Mouse (Mus musculus) G1E (cell line): ENCODE measurements around the gene Hhex. TPM values are rescaled to one million over a fixed set of nuclear protein-coding genes. Genes with fewer than 3 reads are reported as not detected.
A peak's percentile ranks its signal among the peaks of the same experiment; 100 is the strongest.

Source experiments
- ATAC-seq: 2 replicates; pipeline ENCODE4 v1.8.0; 2016; ENCODE audit warnings: mild to moderate bottlenecking; ENCODE audit not compliant: insufficient number of reproducible peaks, poor library complexity, low FRiP score, severe bottlenecking; ENCODE audit errors: extremely low read depth
- DNase-seq: peaks from one replicate; pipeline ENCODE4 v3.0.0; 2012; ENCODE audit warnings: low spot score
- H3K27me3 ChIP-seq: 2 replicates; pipeline ENCODE4 v1.6.1; 2012; ENCODE audit warnings: mild to moderate bottlenecking, low read length, inconsistent platforms; ENCODE audit not compliant: insufficient read depth
- H3K36me3 ChIP-seq: replicated peaks from 2 replicates; pipeline ENCODE3; 2012; ENCODE audit warnings: mild to moderate bottlenecking, inconsistent platforms
- H3K4me1 ChIP-seq: 2 replicates; pipeline ENCODE4 v1.6.1; 2012; ENCODE audit warnings: low read depth, low read length, inconsistent platforms, mixed read lengths; ENCODE audit not compliant: insufficient read depth
- H3K4me3 ChIP-seq: 2 replicates; pipeline ENCODE4 v1.5.1; 2012; ENCODE audit warnings: low read depth, mild to moderate bottlenecking, inconsistent platforms, low read length, moderate library complexity, mixed read lengths
- H3K9me3 ChIP-seq: replicated peaks from 2 replicates; pipeline ENCODE4 v1.6.1; 2012; ENCODE audit warnings: inconsistent platforms
- CTCF ChIP-seq: IDR thresholded peaks from 2 replicates; pipeline ENCODE4 v1.5.1; 2012; ENCODE audit warnings: low read depth, low read length, inconsistent platforms, mixed read lengths
- GATA1 ChIP-seq: IDR thresholded peaks from 2 replicates; pipeline ENCODE4 v1.6.1; 2012; ENCODE audit warnings: borderline replicate concordance, low read length, inconsistent platforms, mixed read lengths
- GATA2 ChIP-seq: IDR thresholded peaks from 2 replicates; pipeline ENCODE4 v1.6.1; 2012; ENCODE audit warnings: low read depth, low read length, inconsistent platforms, borderline replicate concordance
- POLR2AphosphoS5 ChIP-seq: IDR thresholded peaks from 2 replicates; pipeline ENCODE4 v1.6.1; 2012; ENCODE audit warnings: low read depth, low read length, inconsistent platforms; ENCODE audit not compliant: insufficient replicate concordance
- TAL1 ChIP-seq: conservative IDR thresholded peaks from 2 replicates; pipeline ENCODE4 v1.6.1; 2012; ENCODE audit warnings: low read depth, low read length, inconsistent platforms, mixed read lengths
- polyA plus RNA-seq: library from polyadenylated mRNA; stranded (reverse); fragments of >175 nt; gene quantifications from 2 replicates; pipeline ENCODE4 v1.2.3, GENCODE M21; 2012
- total RNA-seq, 2 experiments: library from RNA; stranded (forward) in 1 of 2; stranded (reverse) in 1 of 2; fragments of 200-1000 nt in 1 of 2; fragments of >200 nt in 1 of 2; fragmentation: Nextera tagmentation in 1 of 2; gene quantifications; 2 replicates each; pipeline ENCODE4 v1.2.3; 2014 to 2017

Hhex gene
- total and polyA plus RNA-seq, 3 experiments: 45.2 to 214 (median 74.0) TPM

DNA sequence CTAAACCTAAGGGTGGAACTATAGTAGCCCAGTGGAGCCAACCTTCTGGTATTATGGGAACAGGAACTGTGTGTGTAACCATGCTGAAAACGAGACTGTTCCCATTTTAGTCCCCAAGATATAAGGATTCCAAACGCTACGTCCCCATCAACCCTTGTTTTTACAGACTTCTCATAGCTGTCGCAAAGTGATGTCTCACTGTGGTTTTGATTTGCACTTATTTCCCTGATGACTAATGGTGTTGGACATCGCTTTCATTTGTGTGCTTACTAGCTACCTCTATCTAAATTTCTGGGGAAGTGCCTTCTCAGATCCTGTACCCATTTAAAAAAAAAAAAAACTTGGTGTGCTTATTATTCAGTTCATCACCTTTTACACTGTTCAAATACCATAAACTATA, 6.0 kb upstream of the Hhex start:
- H3K27me3 ChIP-seq: no peaks in the 10 kb centered on the region
- ATAC-seq (no peak), DNase-seq (no peak)
- H3K4me1 ChIP-seq: peaks cover 22% of the 10 kb centered on the region
- H3K4me3 ChIP-seq: no peak overlapping the region
- no peak for TF ChIP-seq CTCF
- H3K36me3 ChIP-seq: peaks cover 25% of the 10 kb centered on the region
- H3K9me3 ChIP-seq: no peaks in the 10 kb centered on the region

GRCm38 (mm10) chr19:37431139-37431756, 3.4 kb upstream of the Hhex start:
- H3K4me1 ChIP-seq: peaks cover 42% of the 10 kb centered on the region
- no peak overlapping the region for H3K4me3 ChIP-seq
- H3K27me3 ChIP-seq: peaks cover 5% of the 10 kb centered on the region; the same call in 1 of the 2 replicates
- no peak for DNase-seq
- H3K36me3 ChIP-seq: peaks cover 24% of the 10 kb centered on the region
- no peaks in the 10 kb centered on the region for H3K9me3 ChIP-seq
- no peak for ATAC-seq
- TF ChIP-seq GATA2 (no peak), POLR2AphosphoS5 (no peak), CTCF (no peak)

DNA sequence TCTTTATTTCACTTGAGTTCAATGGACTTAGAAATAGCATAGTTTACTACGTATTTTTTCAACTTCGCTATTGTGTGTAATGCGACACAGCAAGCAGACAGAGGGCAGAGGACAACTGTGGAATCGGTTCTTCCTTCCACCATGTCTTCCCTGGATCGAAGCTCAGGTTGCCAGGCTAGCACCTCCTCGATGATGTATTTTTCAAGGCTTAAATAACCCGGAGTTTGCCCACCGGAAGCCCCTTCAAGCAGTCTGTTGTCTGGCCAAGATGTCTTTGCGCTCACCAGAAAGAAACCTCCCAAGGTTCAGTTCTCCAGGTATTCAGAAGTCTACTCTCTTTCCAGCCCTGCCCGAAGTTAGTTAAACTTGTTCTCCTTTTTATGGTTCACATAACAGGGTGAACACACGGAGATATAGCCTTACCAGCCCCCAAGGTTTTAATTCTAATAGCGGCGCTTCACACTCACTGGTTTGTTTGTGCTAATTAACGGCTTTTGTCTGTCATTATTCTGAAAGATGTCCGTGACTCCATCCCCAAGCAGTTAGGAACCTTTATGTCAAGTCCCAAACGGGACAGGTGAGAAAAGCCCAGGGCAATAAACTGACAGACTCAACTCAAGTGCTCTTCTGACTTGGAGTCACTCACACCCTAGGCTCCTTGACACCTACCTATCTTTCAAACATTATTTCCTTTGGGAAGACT, 1.6 kb upstream of the Hhex start:
- Histone ChIP-seq H3K36me3 (peaks cover 40% of the 10 kb centered on the region), H3K4me3 (peak overlapping the region; percentile 92), H3K4me1 (peaks cover 49% of the 10 kb centered on the region), H3K9me3 (peaks cover 6% of the 10 kb centered on the region; the same call in 1 of the 2 replicates), H3K27me3 (peaks cover 5% of the 10 kb centered on the region; the same call in 1 of the 2 replicates)
- TF ChIP-seq GATA2 (no peak), TAL1 (no peak), GATA1 (no peak)
- ATAC-seq (no peak), DNase-seq (no peak)

DNA sequence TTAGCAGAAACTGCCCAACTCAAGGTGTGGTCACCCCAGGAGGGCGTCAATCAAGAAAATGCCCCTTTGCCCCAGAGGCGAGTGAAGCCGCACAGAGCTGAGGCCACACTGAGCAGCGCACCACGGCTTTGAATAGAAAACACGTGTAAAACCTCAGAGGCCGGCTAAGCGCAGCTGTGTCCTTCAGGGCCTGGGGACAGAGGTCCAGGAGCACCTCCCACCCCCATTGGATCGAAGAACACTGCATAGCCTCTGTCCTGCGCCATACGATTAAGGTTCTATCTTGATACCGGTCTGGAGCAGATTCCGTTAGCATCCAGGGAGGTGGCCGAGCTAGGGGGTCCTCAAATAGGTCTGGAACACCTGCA, 731 bp upstream of the Hhex start:
- H3K4me1 ChIP-seq: peaks cover 45% of the 10 kb centered on the region
- peaks cover 45% of the 10 kb centered on the region for H3K36me3 ChIP-seq
- TF ChIP-seq POLR2AphosphoS5: no peak
- TF ChIP-seq CTCF: no peak
- no peak for TF ChIP-seq TAL1
- TF ChIP-seq GATA1: no peak
- no peak for TF ChIP-seq GATA2
- peak overlapping the region; percentile 92 for H3K4me3 ChIP-seq
- H3K27me3 ChIP-seq: peaks cover 5% of the 10 kb centered on the region; the same call in 1 of the 2 replicates
- peaks cover 6% of the 10 kb centered on the region; the same call in 1 of the 2 replicates for H3K9me3 ChIP-seq
- DNase-seq (no peak), ATAC-seq (no peak)

DNA sequence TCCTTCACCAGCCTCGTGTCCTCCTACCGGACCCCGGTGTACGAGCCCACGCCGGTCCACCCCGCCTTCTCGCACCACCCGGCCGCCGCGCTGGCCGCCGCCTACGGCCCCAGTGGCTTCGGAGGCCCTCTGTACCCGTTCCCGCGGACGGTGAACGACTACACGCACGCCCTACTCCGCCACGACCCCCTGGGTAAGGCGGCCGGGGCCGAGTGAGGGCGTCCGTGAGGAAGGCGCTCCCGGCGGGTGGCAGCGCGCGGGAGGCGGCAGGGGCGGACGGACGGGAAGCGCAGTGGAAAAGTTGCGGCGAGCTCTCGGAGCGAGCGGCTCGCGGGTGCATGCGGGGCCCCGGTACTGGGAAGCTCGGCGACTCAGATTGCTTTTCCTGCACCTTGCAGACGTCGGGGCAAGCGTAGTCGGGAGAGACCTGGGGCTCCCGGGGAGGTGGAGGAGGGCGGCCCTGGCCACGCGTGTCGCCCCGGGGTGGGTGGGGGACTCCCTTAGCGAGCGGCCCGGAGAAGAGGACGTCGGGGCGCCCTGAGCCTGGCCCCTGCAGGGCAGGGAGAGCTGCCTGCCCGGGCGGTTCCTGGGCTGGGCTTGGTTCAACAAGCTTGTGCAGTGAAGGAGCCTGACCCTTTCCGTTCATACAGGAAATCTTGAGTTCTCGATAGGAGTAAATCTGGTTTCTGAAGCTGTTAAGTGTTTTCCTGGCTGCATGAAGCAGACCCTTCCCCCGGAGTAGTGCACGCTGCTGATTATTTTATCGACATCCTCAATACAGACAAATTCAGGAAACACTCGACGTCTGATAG, 637 bp downstream of the Hhex start:
- Histone ChIP-seq H3K36me3 (peaks cover 55% of the 10 kb centered on the region), H3K27me3 (peaks cover 5% of the 10 kb centered on the region; the same call in 1 of the 2 replicates), H3K4me1 (peaks cover 51% of the 10 kb centered on the region), H3K9me3 (peaks cover 6% of the 10 kb centered on the region; the same call in 1 of the 2 replicates), H3K4me3 (peak overlapping the region; percentile 92)
- TF ChIP-seq CTCF (no peak), GATA1 (no peak), GATA2 (no peak), POLR2AphosphoS5 (no peak), TAL1 (peak; percentile 76)
- ATAC-seq (peak; percentile 74), DNase-seq (peak; percentile 68)

DNA sequence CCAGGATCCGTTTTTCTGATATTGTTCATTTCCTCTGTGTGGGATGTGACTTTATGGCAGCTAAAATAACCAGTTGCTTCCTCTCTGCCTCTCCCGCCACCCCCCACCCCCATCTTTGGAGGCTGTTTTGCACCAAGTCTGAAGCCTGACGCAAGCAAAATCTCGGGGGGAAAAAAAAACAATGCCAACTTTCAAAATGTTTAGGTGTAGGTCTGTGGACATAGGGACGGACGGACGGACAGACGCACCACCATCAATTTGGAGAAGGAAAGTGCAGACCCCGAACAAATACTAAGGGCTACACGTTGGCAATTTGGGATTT, 1.2 kb downstream of the Hhex start:
- Histone ChIP-seq H3K9me3 (peaks cover 6% of the 10 kb centered on the region; the same call in 1 of the 2 replicates), H3K4me3 (peak overlapping the region; percentile 92), H3K27me3 (peaks cover 5% of the 10 kb centered on the region; the same call in 1 of the 2 replicates), H3K4me1 (peaks cover 53% of the 10 kb centered on the region), H3K36me3 (peaks cover 57% of the 10 kb centered on the region)
- ATAC-seq: no peak
- no peak for DNase-seq
- TF ChIP-seq CTCF: no peak
- no peak for TF ChIP-seq GATA1
- TF ChIP-seq TAL1: no peak
- no peak for TF ChIP-seq GATA2
- TF ChIP-seq POLR2AphosphoS5: no peak
